In the genomic region with DNA sequence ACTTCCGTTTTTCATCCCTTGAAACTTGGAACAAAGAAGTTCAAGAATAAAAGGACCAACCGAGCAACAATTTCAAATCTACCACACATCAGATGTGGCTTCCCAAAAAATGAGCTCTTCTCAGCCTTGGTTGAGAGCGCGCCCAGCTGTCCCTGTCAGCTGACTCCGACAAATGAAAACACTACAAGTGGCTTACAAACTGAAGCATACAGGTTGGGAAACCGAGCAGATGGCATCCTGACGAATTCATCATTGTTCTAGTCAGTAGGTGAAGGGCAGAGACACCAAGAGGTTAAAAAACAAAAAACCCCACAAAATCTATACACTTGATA, we compare ENCODE assay signal across 8 mouse cellular contexts. TPM values are rescaled to one million over a fixed set of nuclear protein-coding genes. Genes with fewer than 3 reads are reported as not detected.
DNase-seq lines count a peak whose midpoint lies in the region; ATAC-seq and TF ChIP-seq lines count a peak whose summit lies in the region.

No protein-coding gene starts in this region.

- ATAC-seq in intestine, embryonic 16.5 days = no peak
- ATAC-seq in limb, embryonic 14.5 days (ENCODE audit: low FRiP score, low read depth) = no peak
- ATAC-seq in midbrain, postnatal 0 days (ENCODE audit: low FRiP score) = peak; percentile 41; the same call in 1 of the 2 replicates

- no peak for TF ChIP-seq POLR2A in limb, embryonic 14.5 days (IDR thresholded peaks at IDR 0.05; ENCODE audit: borderline replicate concordance, extremely low read depth, insufficient read depth, insufficient read length)

- DNase-seq in gastrocnemius, adult 2 months = peak; percentile 34
- no peak for DNase-seq in gastrocnemius, postnatal 25 days
- peak; percentile 14 for DNase-seq in forelimb bud, embryonic 11.5 days (ENCODE audit: low read depth, low spot score)
- DNase-seq in limb, embryonic 14.5 days (ENCODE audit: low spot score) = peak; percentile 26
- peak; percentile 61 for DNase-seq in midbrain, postnatal 0 days (ENCODE audit: low spot score)
- no peak for DNase-seq in urinary bladder, postnatal 4 days (ENCODE audit: low spot score in 2 of 2)

- H3K27ac ChIP-seq in gastrocnemius, adult 2 months = peak overlapping the region; percentile 91
- H3K27ac ChIP-seq in brown adipose tissue, adult 24 weeks (replicated peaks; ENCODE audit: low read depth, low read length) = peak overlapping the region; percentile 9; the same call in 1 of the 2 replicates
- H3K27ac ChIP-seq in intestine, embryonic 16.5 days (ENCODE audit: low read length) = no peak overlapping the region
- no peak overlapping the region for H3K27ac ChIP-seq in limb, embryonic 14.5 days (replicated peaks; ENCODE audit: low read depth, low read length)
- peak overlapping the region; percentile 72; the same call in 1 of the 2 replicates for H3K27ac ChIP-seq in midbrain, postnatal 0 days (ENCODE audit: low read depth, low read length)

- peak overlapping the region; percentile 89 for H3K9ac ChIP-seq in intestine, embryonic 16.5 days (ENCODE audit: low read depth, low read length)
- peak overlapping the region; percentile 79 for H3K9ac ChIP-seq in limb, embryonic 14.5 days (ENCODE audit: low read depth, low read length, severe bottlenecking)
- peak overlapping the region; percentile 75 for H3K9ac ChIP-seq in midbrain, postnatal 0 days (replicated peaks; ENCODE audit: low read length, poor library complexity, severe bottlenecking)

- peak overlapping the region; percentile 93 for H3K4me2 ChIP-seq in intestine, embryonic 16.5 days (ENCODE audit: low read depth, low read length)
- H3K4me2 ChIP-seq in limb, embryonic 14.5 days (replicated peaks; ENCODE audit: low read depth, low read length, severe bottlenecking) = peak overlapping the region; percentile 91
- H3K4me2 ChIP-seq in midbrain, postnatal 0 days (ENCODE audit: low read depth, low read length, poor library complexity, severe bottlenecking) = peak overlapping the region; percentile 84

- no peaks in the 10 kb centered on the region; the same call in 1 of the 2 replicates for H3K27me3 ChIP-seq in intestine, embryonic 16.5 days (replicated peaks; ENCODE audit: control insufficient read depth, insufficient read depth, low read length)
- no peaks in the 10 kb centered on the region for H3K27me3 ChIP-seq in limb, embryonic 14.5 days (ENCODE audit: control insufficient read depth, insufficient read depth, low read length)
- H3K27me3 ChIP-seq in midbrain, postnatal 0 days (ENCODE audit: insufficient read depth, low read length) = no peaks in the 10 kb centered on the region

- H3K4me3 ChIP-seq in gastrocnemius, adult 2 months = peak overlapping the region; percentile 100
- peak overlapping the region; percentile 83 for H3K4me3 ChIP-seq in brown adipose tissue, adult 24 weeks (ENCODE audit: insufficient read depth, low read depth, low read length)
- peak overlapping the region; percentile 93 for H3K4me3 ChIP-seq in intestine, embryonic 16.5 days (ENCODE audit: low read length)
- H3K4me3 ChIP-seq in limb, embryonic 14.5 days (replicated peaks; ENCODE audit: low read length) = peak overlapping the region; percentile 67
- H3K4me3 ChIP-seq in midbrain, postnatal 0 days (ENCODE audit: low read depth, low read length) = peak overlapping the region; percentile 82

- no peaks in the 10 kb centered on the region for H3K9me3 ChIP-seq in intestine, embryonic 16.5 days (ENCODE audit: control insufficient read depth, low read length)
- H3K9me3 ChIP-seq in limb, embryonic 14.5 days (ENCODE audit: control insufficient read depth, low read length) = no peaks in the 10 kb centered on the region
- H3K9me3 ChIP-seq in midbrain, postnatal 0 days (ENCODE audit: low read length) = no peaks in the 10 kb centered on the region

- intact Hi-C loops in gastrocnemius, adult 2 months (cut with DNase I) = loop anchor here (5.0 kb wide), 1 partner anchor 111 kb away; no protein-coding TSS in a partner anchor

- H3K4me1 ChIP-seq in brown adipose tissue, adult 24 weeks (ENCODE audit: control insufficient read depth, insufficient read depth, insufficient read length, low read length) = no peaks in the 10 kb centered on the region
- no peaks in the 10 kb centered on the region for H3K4me1 ChIP-seq in intestine, embryonic 16.5 days (ENCODE audit: control insufficient read depth, insufficient read depth, low read length)
- H3K4me1 ChIP-seq in limb, embryonic 14.5 days (ENCODE audit: control insufficient read depth, insufficient read depth, low read length) = peaks cover 2% of the 10 kb centered on the region; the same call in 1 of the 2 replicates
- peaks cover 2% of the 10 kb centered on the region; the same call in 1 of the 2 replicates for H3K4me1 ChIP-seq in midbrain, postnatal 0 days (ENCODE audit: insufficient read depth, low read length)

- WGBS in intestine, embryonic 16.5 days = 9% methylated on average over 7 of the region's 7 CpGs
- 8% methylated on average over 7 of the region's 7 CpGs for WGBS in limb, embryonic 14.5 days
- 10% methylated on average over 7 of the region's 7 CpGs for WGBS in midbrain, postnatal 0 days

- no peak for TF ChIP-seq CTCF in gastrocnemius, adult 2 months (IDR thresholded peaks at IDR 0.05)
- no peak for TF ChIP-seq CTCF in midbrain, postnatal 0 days (IDR thresholded peaks at IDR 0.05)

- H3K36me3 ChIP-seq in intestine, embryonic 16.5 days (ENCODE audit: control insufficient read depth, insufficient read depth, low read length) = no peaks in the 10 kb centered on the region
- H3K36me3 ChIP-seq in limb, embryonic 14.5 days (ENCODE audit: control insufficient read depth, insufficient read depth, low read length) = 0 out of 2 replicates have a peak, but pooled peaks cover 9% of the 10 kb centered on the region
- peaks cover 15% of the 10 kb centered on the region; the same call in 1 of the 2 replicates for H3K36me3 ChIP-seq in midbrain, postnatal 0 days (ENCODE audit: insufficient read depth, low read length)

RNA-seq across cellular contexts. Expression of a gene that starts 0.8 kb away (rescaled TPM):
- total RNA-seq in gastrocnemius, adult 2 months (2021) = 1 to 10 TPM; 6.5 to 7.1 TPM
- total RNA-seq in gastrocnemius, postnatal 25 days (2021) = 1 to 10 TPM; 5.9 to 8.0 TPM
- polyA plus RNA-seq in brown adipose tissue, adult 24 weeks (2012; ENCODE audit: insufficient read depth, insufficient read length, missing spikeins) = 12.5 and 13.6 TPM in 2 replicates
- 10.0 and 11.6 TPM in 2 replicates for polyA plus RNA-seq in intestine, embryonic 16.5 days (2015; fragmentation: Nextera tagmentation; extraction: Ambion mirVana)
- 11.6 and 12.6 TPM in 2 replicates for polyA plus RNA-seq in limb, embryonic 14.5 days (2012; rRNA removed)
- polyA plus RNA-seq in limb, embryonic 14.5 days (2014; fragmentation: Nextera tagmentation; extraction: Ambion mirVana) = 16.3 and 22.4 TPM in 2 replicates
- 22.8 and 26.0 TPM in 2 replicates for total RNA-seq in midbrain, postnatal 0 days (2014; rRNA removed)
- polyA plus RNA-seq in midbrain, postnatal 0 days (2015; fragmentation: Nextera tagmentation; extraction: Ambion mirVana) = 12.9 and 13.5 TPM in 2 replicates

RNA-seq across cellular contexts. Expression of a gene that starts 16.7 kb away (rescaled TPM):
- total RNA-seq in gastrocnemius, adult 2 months (2021) = not detected
- total RNA-seq in gastrocnemius, postnatal 25 days (2021) = not detected
- not detected in 2 replicates for polyA plus RNA-seq in brown adipose tissue, adult 24 weeks (2012; ENCODE audit: insufficient read depth, insufficient read length, missing spikeins)
- not detected in 2 replicates for polyA plus RNA-seq in intestine, embryonic 16.5 days (2015; fragmentation: Nextera tagmentation; extraction: Ambion mirVana)
- polyA plus RNA-seq in limb, embryonic 14.5 days (2012; rRNA removed) = not detected in 2 replicates
- not detected in 2 replicates for polyA plus RNA-seq in limb, embryonic 14.5 days (2014; fragmentation: Nextera tagmentation; extraction: Ambion mirVana)
- total RNA-seq in midbrain, postnatal 0 days (2014; rRNA removed) = not detected in 2 replicates
- not detected in 2 replicates for polyA plus RNA-seq in midbrain, postnatal 0 days (2015; fragmentation: Nextera tagmentation; extraction: Ambion mirVana)

RNA-seq across cellular contexts. Expression of a gene that starts 41.4 kb away (rescaled TPM):
- total RNA-seq in gastrocnemius, adult 2 months (2021) = not detected
- total RNA-seq in gastrocnemius, postnatal 25 days (2021) = not detected
- 5,846 and 5,913 TPM in 2 replicates for polyA plus RNA-seq in brown adipose tissue, adult 24 weeks (2012; ENCODE audit: insufficient read depth, insufficient read length, missing spikeins)
- polyA plus RNA-seq in intestine, embryonic 16.5 days (2015; fragmentation: Nextera tagmentation; extraction: Ambion mirVana) = not detected in 2 replicates
- polyA plus RNA-seq in limb, embryonic 14.5 days (2012; rRNA removed) = 0.05 and 0.08 TPM in 2 replicates
- not detected in 2 replicates for polyA plus RNA-seq in limb, embryonic 14.5 days (2014; fragmentation: Nextera tagmentation; extraction: Ambion mirVana)
- 0.52 TPM in 1 of 2 replicates, not detected in the other for total RNA-seq in midbrain, postnatal 0 days (2014; rRNA removed)
- polyA plus RNA-seq in midbrain, postnatal 0 days (2015; fragmentation: Nextera tagmentation; extraction: Ambion mirVana) = 0.15 TPM in 1 of 2 replicates, not detected in the other

RNA-seq across cellular contexts. Expression of a gene that starts 58.1 kb away (rescaled TPM):
- not detected for total RNA-seq in gastrocnemius, adult 2 months (2021)
- not detected for total RNA-seq in gastrocnemius, postnatal 25 days (2021)
- polyA plus RNA-seq in brown adipose tissue, adult 24 weeks (2012; ENCODE audit: insufficient read depth, insufficient read length, missing spikeins) = not detected in 2 replicates
- polyA plus RNA-seq in intestine, embryonic 16.5 days (2015; fragmentation: Nextera tagmentation; extraction: Ambion mirVana) = 0.23 and 0.33 TPM in 2 replicates
- 0.40 and 0.43 TPM in 2 replicates for polyA plus RNA-seq in limb, embryonic 14.5 days (2012; rRNA removed)
- 0.33 and 0.87 TPM in 2 replicates for polyA plus RNA-seq in limb, embryonic 14.5 days (2014; fragmentation: Nextera tagmentation; extraction: Ambion mirVana)
- 5.6 and 7.4 TPM in 2 replicates for total RNA-seq in midbrain, postnatal 0 days (2014; rRNA removed)
- 11.4 and 11.6 TPM in 2 replicates for polyA plus RNA-seq in midbrain, postnatal 0 days (2015; fragmentation: Nextera tagmentation; extraction: Ambion mirVana)

Comparison
In these comparisons a context has a peak if more than half of its experiments do, and no peak if none do; other contexts are left out.
1. DNase-seq: peak in gastrocnemius, adult 2 months (single experiment), forelimb bud, embryonic 11.5 days (single experiment), limb, embryonic 14.5 days (single experiment) and midbrain, postnatal 0 days (single experiment); none in gastrocnemius, postnatal 25 days (single experiment) and urinary bladder, postnatal 4 days (0 of 2).
2. H3K27ac ChIP-seq: peak in gastrocnemius, adult 2 months (single experiment), brown adipose tissue, adult 24 weeks (single experiment) and midbrain, postnatal 0 days (single experiment); none in intestine, embryonic 16.5 days (single experiment) and limb, embryonic 14.5 days (single experiment).
3. RNA of a gene that starts 41.4 kb away (polyA plus RNA-seq): 5,846 to 5,913 TPM in brown adipose tissue, adult 24 weeks; 0.15 TPM in midbrain, postnatal 0 days, 0.05 to 0.08 TPM in limb, embryonic 14.5 days and not detected in intestine, embryonic 16.5 days; every median in the first group is over 1,000 times any median in the second.
4. Peak in every context shown above with its lines, with median percentiles within 50 percentile points of each other: H3K4me3 ChIP-seq, H3K4me2 ChIP-seq and H3K9ac ChIP-seq.